Mouse (Mus musculus) T-helper 2 cell (primary cell): ENCODE measurements around the gene Pga5.

Source experiments
- in situ Hi-C: fragments of 300-600 bp; cut with MboI, MseI; formaldehyde crosslinking; loops from one replicate; pipeline ENCODE4 v1.15.1; 2025; ENCODE audit warnings: high pct_unique_total_duplicates

Pga5 gene

DNA sequence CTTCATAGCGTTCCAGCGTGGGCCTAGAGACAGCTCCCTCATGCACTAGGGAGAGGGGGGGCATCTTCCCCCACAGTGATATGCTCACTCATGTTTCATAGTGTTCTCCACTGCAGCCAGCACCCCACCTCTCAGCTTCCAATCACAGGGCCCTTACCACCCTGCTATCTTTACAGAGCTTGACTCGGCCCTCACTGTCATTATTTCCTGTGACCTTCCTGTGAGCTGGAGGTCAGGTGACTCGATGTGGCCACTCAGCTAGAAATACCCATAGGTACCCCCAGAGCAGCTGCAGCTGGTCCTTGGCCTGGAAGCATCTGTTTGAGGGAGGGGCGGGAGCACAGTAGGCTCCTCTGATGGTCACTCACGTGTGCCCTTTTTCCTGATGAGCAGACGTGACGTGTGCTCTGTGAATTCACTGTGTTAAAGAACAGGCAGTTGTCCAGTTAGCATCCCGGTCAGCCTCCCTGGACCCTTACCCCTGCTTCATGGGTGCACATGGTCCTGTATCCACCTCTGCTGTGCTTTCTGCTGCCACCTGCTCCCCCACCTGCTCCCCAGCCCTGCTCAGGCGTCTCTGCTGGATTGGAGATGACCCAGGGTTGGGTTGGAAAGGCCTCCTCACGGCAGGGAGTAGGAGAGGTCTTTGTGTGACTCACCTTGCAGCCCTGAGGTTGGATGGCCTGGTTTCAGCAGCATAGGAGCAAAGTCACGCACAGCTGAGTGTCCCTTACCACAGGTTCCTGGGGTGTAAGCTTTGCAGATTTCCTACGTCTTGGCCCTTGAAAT is 29.4 kb upstream of the Pga5 start:
- in situ Hi-C loops = no loop called here

DNA sequence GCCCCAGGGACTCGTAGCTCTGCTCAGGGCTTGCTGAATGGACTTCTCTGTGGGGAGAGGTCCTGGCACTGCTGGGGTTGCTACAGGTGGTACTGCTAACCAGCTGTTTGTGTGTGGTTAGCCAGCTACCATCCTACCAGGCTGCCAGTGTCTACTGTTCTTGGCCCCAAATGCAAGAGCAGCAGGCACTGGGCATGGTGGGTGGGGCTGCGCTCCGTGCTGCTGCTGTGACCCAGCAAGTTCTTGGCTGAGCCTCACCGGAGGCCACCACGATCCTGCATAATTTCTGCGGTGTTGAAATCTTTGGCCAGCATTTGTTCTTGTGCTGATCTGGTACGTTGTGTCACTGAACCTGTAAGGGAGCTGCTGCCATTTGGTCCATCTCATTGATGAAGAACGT is 25.6 kb upstream of the Pga5 start:
- in situ Hi-C loops = no loop called here

DNA sequence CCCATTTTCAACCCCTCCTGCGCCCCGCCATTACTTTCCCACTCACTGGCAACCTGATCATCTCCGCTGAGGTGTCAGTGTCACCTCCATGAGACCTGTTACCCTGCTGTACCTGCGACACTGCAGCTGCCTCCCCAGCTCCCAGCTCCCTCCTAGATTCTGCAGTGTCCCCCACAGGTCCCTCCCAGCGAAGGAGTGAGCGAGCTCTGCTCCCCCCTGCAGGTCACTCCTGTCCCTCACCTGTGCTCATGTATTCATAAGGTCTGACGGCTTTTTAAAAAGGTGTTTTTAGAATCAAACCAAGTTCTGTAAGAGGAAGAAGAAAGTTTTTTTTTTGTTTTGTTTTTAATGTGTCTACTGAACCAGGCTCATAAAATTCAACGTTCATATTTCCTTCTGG is 24.3 kb upstream of the Pga5 start:
- in situ Hi-C loops = no loop called here

DNA sequence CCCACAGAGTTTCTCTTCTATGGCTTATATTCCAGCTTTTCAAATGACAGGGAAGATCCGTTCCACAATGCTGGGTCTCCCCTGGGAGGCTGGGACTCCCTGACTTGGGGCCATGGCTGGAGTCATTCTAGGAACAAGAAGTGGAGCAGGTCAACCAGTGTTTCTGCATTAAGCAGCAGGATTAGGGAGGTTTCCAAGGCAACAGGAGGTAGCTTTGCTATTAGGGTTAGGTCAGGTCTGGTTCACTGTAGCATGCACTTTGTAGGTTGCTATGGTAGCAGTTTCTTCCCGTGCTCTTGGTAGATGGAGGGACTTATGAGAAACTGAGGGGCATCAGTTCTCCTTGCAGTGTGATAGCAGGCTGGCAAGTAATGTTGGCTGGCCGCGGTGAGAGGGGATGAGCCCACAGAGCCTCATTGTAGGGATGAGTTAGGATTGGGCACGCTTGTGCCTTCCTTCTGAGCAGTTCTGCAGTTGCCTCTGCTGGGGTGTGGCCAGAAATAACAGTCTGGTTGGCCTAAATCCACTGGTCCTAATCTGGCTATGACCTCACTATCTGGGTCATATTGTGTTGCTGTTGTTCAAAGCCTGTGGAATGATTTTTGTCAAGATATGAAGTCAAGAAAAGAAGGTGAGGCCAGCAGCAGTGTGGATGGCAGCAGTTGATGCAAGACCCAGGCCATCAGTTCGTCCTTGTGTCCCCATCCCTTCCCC is 23.3 kb upstream of the Pga5 start:
- in situ Hi-C loops = no loop called here

DNA sequence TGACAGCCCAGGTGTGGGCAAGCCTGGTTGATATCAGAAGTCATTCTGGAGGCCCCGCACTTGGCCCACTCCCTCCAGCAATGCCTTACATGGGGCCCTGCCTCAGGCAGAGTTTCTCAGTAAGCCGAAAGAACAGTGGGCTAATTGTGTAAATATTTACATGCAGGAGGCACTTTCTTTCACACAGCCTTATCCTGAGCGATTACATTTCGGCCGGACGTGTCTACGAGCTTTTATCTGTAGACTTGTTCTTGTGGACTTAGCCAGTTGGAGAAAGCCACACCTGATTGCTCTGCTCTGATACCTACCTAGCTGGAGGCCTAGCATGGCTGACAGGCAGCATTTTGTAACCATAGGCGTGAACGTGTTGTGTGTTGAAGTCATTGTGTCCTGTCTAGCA is 22.0 kb upstream of the Pga5 start:
- in situ Hi-C loops = loop anchor here (5.0 kb wide), 1 partner anchor 73 kb away; no protein-coding TSS in a partner anchor

DNA sequence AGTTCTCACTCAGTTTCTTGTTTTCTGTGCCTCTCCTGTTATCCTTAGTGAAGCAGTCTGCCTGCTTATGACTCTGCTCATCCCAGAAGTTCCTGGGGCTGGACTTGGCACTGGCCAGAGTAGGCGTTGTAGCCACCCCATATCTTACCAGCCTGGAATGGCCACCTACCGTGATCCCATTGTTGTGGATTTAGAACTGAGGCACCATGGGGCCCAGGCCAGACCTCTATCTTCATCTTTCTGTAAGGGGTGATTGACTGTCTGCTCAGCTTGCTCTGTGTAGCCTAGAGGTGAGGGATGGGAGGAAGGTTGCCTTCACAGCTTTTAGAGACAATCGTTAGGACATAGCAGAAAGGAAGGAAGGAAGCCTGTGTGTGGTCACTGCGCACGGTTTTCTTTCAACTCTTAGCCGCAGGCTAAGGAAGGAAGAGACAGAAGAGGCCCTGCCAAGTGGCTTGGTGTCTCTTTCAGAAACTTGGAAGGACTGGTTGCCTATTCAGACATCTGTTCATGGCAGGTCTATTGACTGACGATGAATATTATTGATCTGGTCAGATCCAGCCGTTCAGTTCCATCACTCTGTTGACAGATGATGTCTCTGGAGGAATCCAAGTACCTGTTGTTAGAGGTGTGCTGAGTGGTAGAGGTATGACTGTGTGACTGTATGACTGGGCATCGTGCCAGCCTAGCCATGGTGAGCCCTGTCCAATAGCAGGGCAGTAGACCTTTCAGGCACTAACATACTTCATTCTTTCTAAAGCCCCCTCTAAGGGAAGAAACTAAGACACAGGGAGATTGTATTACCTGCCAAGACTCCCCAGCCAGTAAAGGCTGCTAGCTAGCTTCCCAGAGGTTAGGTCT is 20.5 kb upstream of the Pga5 start:
- in situ Hi-C loops = loop anchor here (5.0 kb wide), 1 partner anchor 71 kb away; no protein-coding TSS in a partner anchor

DNA sequence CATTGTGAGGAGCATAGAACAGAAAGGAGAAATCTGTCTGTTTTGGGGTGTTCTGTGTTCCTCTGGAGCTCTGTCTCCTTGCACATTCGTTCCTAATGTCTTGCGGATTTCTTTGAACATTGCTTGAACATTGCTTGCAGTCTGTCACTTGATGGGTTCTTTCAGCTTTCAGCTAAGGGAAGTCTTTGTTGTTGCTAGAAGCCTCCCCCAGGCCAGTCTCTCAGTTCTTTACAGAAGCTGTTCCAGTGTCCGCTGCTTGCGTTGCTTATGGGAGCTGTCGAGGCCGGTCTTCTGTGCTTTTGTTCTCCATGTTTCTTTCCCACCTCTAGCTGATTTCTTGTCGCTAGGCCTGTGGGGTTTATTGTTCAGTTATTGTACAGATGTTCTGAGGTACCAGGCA is 17.9 kb upstream of the Pga5 start:
- in situ Hi-C loops = loop anchor here (5.0 kb wide), 1 partner anchor 68 kb away; no protein-coding TSS in a partner anchor

DNA sequence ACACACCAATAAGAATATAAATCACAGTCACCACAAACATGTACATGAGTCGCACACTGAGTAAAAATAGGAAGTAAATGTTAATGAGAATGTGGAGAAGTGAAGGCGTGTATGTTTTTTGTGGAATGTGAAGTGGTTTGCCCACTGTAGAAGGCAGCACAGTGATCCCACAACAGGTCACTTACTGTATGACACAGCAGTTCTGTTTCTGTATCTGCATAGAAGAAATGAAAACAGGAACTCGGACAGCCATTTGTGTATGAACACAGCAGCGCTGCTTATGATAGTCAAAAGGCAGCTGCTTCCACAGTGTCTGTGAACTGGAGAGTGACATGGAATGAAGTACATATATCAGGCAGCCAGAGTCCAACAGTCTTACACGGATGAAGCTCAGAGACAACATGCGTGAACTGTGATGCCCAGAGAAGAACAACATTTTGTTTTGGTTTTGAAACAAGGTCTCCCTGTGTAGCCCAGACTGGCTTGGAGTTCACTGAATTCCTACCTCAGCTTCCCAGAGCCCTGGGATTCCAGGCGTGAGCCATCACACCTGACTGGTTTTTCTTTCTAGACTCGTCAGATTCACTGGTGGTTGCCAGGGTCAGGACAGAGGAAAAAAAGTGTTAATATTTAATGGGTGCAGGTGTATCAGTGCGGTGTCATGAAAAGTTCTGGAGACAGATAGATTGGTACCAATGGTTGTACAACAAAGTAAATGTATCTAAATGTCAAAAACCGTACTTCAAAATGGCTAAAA is 16.2 kb upstream of the Pga5 start:
- in situ Hi-C loops = no loop called here

DNA sequence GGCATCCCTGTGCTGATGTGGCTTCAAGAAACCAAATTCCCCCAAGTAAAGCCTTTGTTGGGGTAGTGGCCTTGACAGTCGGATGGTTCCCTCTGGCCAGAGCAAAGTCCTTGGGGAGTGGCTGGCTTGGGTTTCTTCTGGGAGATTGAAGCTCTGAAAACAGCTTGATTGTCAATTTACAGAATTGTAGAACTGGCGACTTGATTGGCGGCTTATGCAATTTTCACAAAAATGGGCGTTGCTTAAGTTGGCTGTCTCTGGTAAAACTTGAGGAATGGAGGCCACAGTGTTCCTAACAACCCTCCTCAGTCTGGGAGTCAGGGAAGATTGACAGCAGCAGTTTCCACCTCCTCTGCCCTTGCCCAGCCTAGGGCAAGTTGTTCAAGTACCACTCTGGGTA is 14.5 kb upstream of the Pga5 start:
- in situ Hi-C loops = no loop called here

DNA sequence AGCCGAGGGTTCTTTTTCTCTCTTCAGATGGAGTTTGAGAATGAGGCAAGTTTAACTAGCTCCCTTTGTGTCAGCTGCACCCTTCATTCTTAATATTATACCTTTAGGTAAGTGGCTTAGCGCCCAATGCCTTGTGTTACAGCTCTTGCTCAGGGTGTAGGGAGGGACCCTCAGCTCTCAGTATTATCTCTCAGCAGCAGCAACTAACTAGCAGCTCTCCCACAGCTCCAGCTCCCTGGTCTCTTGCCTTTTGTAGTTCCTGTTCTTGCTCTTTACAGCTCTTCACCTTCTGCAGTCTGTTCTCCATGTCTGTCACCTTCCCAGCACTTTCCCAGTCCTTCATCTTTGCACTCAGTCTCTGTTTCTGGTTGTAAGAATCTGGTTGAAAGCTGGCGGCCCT is 13.8 kb upstream of the Pga5 start:
- in situ Hi-C loops = no loop called here

DNA sequence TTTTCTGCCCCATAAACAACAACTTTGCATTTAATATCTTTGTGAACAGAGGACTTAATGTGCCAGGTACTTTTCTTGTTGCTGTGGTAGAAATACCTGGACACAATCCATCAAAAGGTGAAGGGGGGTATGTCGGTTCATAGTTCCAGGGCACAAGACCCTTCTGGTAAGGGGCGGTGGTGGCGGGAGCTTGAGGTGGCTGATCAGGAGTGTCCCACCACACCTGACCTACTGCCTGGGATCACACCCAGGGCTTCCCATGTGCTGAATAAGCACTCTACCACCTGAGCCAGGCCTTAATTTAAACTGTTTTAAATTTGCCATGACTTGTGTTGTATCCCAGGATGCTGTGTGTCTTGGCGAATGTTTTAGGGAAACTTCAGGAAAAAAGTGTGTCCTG is 13.2 kb upstream of the Pga5 start:
- in situ Hi-C loops = no loop called here

DNA sequence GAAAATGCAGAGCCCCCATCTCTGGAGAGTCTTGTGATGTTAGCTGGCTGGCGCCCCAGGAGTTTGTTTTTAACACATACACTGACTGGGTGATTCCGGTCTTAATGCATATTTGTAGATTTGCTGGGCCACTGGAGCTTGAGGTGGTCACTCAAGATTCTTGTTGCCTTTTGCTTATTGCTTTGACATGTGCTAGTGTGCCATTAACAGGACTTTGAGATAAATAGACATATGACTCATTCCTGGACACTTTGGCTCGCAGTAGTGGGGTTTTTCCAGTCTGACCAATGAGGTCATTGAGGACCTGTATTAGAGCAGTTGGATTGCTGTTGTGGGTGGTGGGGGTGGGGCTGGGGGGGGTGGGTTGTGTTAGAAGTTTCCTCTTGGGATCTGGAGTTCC is 12.5 kb upstream of the Pga5 start:
- in situ Hi-C loops = no loop called here

DNA sequence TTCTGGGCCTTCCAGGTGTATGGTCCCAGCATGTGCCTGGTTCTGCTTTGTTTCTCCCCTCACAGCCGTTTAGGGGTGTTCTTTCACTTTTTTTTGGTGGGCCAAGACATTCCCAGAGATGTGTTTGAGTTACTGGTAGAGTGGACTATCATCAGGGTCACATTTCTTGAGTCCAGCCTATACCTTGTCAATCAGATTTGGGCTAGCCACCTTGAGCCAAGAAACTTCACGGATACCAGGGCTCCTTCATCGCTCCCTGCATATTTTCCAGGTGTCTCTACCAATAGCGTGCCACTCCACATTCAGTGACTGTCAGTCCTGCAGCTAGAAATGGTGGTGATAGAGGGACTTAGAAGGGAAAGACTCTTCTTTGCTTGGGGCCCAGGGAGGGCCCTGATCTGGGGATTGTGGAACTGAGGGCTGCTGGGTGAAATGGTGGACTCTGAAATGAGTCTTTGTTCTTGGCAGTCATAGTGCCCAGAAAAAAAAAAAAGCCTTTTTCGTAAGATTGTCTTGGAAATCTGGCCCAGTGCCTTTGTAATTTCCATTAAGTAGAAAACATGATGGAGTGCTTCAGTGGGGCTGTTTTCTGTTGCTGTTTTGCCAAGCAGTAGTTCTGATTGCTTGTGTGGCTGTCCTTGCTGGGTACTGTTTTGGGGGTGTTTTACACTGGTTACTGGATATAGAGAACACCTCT is 11.7 kb upstream of the Pga5 start:
- in situ Hi-C loops = no loop called here

DNA sequence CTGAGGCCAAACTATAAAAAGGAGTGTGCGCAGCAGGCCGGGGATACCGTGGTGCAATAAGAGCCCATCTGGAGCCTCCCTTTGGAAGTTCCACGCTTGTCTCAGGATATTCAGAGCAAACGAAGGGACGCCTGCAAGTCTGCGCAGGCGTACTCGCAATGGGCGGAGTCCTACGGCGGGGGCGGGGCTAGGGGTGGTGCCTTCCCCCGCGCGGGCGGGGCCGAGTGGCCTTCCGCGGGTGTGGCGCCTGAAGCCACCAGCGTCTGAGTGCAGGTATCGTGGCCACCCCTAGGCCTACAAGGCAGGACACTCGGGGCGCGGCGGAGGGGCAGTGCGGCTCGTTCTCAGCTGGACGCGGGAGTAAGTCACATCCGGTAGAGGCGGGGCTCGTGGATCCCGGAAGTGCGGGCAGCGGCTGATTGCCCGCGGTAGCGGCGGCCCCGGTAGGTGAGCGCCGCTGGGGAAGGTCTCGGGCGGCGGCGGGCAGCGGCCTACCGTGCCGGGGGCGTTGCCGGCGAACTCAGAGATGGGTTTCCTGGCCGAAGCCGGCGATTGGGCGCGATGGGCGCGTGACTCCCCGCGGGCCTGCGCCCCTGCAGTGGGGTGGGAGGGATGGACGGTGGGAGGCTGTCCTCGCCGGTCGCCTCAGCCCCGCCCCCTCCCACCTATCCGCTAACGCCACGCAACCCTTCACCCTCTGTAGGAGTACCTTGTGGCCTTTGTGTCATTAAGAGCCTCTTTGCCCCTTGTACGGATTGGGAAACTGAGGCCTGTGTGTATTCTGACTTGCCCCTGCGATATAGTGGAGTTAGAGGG is 10.9 kb upstream of the Pga5 start, which contains the start of gene Vps37c:
Gene Vps37c, plus strand, starts transcription at position 199 of the 816 bp plus-strand sequence.
- in situ Hi-C loops = no loop called here

DNA sequence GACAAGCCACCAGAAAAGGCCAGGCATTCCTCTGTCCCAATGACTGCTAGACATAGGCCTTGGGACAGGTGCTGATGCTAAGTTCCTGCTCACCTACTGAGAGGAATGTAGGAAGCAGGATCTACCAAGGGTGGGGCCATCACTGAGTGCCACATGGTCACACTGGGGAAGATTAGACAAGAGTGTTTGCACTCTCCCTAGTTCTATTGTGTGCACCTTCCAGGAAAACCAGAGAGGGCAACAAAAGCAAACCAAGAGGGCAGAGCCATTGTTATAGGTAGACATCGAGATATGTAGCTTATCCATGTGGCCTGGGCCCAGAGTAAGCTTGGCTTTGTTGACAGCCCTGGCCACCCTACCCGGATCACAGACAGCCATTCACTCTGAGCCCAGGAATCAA is 7.9 kb upstream of the Pga5 start:
- in situ Hi-C loops = no loop called here

DNA sequence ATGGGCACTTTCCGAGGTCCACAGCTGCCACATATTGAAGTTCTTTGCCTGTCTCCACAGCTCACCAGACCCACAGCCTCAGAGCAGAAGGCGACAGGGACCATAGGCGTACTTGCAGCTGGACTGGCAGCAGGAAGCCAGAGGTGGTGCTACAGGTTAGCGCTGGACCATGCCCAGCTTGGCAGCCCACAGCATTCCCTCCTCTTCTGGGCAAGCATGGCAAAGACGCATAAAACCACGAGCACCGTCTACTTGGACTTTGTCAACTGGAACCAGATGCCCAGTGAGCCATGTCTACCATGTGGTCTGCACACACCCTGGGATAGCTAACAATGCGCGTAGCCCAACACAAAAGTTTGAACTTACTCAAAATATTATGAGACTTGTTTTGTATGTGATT is 7.2 kb upstream of the Pga5 start:
- in situ Hi-C loops = no loop called here

DNA sequence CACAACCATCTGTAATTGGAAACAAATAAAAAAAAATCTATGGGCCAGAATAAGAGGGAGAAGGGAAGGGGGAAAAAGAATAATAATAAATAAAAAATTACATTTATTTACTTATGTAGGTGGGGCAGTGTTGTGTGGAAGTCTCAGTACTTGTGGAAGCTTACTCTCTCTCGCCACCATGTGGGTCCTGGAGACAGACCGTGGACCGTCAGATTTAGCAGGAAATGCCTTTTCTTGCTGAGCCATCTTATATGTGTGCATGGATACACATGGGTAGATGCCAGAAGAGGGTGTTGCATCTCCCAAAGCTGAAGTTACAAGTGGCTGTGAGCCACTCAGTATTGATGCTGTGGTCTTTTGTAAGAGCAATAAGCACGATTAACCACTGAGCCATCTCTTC is 3.7 kb upstream of the Pga5 start:
- in situ Hi-C loops = no loop called here

DNA sequence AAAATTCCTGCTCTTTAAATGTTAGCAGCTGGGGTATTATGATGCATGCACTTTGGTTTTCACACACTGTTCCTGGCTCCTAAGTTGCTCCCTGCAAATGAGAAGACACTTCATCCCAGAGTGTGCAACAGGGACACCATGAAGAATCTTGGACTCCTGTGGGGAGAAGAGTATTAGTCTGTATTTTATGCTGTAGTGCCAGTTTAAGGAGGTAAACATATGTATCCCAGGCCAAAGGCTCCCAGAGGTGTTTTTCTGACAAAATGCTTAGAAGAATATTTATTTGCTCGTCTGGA is 849 bp upstream of the Pga5 start:
- in situ Hi-C loops = loop anchor here (5.0 kb wide), 2 partner anchors 34 to 284 kb away; no protein-coding TSS in a partner anchor

DNA sequence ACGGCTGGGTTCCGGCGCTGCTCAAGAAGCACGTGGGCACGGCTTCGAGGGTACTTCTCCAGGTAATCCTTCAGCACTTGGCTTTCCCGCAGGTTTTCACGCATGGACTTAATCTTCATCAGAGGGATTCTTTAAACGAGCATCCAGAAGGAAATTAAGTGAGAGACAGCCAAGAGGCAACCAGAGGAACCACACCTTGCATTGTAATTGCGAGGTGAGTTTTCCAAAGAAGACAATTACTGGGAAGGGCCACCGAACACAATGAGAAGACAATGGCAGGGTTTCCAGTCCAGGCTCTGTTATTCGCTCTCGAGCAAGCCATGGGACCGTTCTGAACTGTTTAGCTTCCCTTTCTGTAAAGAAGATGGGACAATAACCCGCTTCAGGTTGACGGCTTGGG is 1.2 kb downstream of the Pga5 start:
- in situ Hi-C loops = loop anchor here (5.0 kb wide), 2 partner anchors 36 to 286 kb away; no protein-coding TSS in a partner anchor

DNA sequence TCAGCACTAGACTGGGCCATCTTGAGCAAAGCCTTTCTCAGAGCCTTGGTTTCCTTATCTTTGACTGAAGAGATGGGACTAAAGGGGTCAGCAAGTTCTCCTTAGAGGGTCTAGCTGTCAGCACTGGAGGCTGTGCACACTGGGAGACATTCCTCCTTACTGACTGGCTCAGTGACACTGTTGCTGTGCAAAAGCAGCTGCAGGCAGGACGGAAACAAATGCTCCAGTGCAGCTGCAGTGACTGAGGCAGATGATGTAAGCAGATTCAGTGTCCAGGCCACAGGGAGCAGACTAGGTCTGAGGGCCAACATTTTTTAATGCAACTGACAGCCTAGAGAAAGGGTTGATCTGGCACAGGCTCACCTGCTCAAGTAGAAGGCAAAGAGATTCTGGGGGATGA is 4.6 kb downstream of the Pga5 start:
- in situ Hi-C loops = no loop called here
